Mouse (Mus musculus): ENCODE results near the gene Tmem97. TPM values are rescaled to one million over a fixed set of nuclear protein-coding genes. Genes with fewer than 3 reads are reported as not detected.

Tmem97 gene
- 1 to 10 TPM; 5.5 to 6.2 TPM for total RNA-seq (2023)

DNA sequence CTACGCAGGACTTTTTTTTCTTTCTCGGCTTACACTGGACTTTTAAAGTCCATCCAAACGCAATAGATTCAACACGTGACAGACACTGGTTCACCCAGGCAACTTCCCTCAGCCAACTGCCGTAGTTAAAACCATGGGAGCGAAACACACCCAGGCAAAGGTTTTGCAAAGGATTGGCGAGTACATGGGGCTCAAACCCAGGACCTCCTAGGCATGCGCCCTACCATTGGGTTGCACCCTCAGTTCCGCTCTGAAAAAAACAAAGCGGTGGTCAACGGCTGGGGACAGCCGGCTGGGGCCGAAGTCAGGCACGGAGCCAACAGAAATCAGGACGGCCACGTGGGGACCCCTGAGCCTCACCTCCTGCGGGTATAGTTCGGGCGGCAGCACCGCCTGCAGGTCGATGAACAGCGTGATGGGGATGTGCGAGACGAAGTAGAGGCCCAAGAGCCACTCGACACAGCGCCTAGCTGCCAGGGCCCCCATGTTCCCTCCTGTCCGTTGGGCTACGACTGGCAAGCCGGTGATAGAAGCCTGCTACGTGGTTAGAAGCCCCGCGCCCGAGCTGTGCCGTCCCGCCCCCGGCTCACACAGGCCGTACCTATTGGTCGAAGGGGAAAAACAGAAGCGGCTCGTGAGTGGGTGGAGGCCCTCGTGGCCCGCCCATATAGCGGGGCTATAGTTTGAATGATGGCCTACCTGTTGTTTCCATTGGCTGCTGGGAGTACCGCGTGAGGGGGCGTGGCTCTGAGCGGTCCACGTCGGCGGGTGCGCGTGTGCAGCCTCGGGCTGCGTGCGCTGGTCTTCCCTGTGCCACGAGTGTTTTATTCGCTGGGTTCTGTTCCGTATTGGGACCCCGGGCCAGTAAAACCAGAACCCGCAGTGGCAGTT lies at the start of gene Tmem97:
Gene Tmem97, minus strand, starts transcription at position 610 of the 891 bp plus-strand sequence.

GRCm38 (mm10) chr11:78536080-78536689 lies 14.4 kb downstream of the Tmem97 start, which contains the start of the genes Tnfaip1 and Ift20:
Gene Tnfaip1, minus strand, starts transcription at chr11:78536332.
Gene Ift20, plus strand, starts transcription at chr11:78536361.

GRCm38 (mm10) chr11:78512025-78512957 lies 38.3 kb downstream of the Tmem97 start, which contains the start of the genes Tmem199 and Poldip2:
Gene Tmem199, minus strand, starts transcription at chr11:78512172.
Gene Poldip2, plus strand, starts transcription at chr11:78512193.

GRCm38 (mm10) chr11:78502909-78503650 lies 47.5 kb downstream of the Tmem97 start, which contains the start of gene Sebox:
Gene Sebox, plus strand, starts transcription at chr11:78503447.

DNA sequence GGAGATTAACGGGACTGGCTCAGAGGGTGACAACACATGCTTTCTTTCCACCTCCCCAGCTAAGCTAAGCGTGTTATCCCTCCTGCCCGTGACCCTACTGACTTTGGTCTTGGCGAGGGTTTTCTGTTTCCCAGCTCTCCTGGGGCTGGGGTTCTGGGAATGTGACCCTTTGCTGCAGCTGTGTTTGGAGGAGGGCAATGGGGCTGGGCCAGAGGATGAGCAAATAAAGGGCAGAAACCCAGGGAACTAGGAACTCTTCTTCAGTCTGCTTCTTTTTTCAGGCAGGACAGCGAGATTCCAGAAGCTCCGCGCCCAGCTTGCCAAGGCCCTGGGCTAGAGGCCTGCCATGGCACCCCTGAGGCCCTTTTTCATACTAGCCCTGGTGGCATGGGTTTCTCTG lies 51.6 kb downstream of the Tmem97 start, which contains the start of gene Vtn:
Gene Vtn, plus strand, starts transcription at position 88 of the 400 bp plus-strand sequence.

DNA sequence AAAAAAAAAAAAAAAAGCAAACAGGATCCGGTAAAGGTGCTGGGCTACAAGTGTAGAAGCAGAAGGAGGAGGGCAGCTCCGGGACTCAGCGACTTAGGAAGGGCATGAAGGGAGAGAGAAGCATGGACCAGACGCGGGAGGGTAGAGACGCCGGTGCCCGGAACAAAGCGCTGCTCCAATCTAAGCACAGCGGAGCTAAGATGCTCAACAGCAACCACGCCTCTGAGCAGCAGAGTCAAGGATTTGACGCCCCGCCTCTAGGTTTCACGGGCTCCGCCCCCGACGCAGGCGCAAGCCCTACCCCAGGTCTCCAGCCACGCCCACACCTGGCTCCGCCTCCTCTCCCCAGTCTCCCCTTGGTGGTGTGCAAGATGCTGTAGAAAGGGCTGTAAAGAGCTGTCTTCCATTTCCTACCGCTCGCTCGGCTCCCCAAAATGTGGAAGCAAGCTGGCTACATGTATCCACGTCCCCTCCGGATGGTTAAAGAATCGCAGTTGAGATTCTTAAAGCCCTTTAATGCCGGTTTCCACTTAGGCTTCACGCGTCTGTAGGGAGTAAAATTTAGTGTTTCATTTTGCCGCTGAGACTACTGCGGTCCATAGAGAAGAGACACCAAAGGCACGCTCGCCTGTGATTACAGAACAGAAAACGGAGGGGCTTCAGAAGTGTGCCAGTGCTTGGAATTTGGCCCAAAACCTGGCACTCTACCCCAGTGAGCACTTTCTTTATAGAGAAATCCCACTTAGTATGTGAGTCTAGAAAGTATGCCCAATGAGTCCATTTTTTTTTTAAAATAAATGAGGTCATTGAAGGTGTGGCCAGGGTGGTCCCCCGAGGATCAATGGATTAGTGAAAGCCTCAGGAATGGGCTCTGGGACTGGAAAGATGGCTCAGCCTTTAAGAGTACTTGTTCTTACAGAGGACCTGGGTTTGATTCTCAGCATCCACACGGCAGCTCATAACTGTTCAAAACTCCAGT lies 52.7 kb downstream of the Tmem97 start, which contains the start of gene Sarm1:
Gene Sarm1, minus strand, starts transcription at position 211 of the 979 bp plus-strand sequence.

Other genes with a start within 250 kb of the Tmem97 start
- gene Spag5, start 249.2 kb downstream of the Tmem97 start, total RNA-seq (2023), result 1 to 10 TPM; 2.3 to 3.7 TPM
- 10 to 100 TPM; 45.7 to 48.3 TPM for gene Aldoc, start 227.8 kb downstream of the Tmem97 start, total RNA-seq (2023)
- 10 to 100 TPM; 58.7 to 61.3 TPM for gene Pigs, start 222.4 kb downstream of the Tmem97 start, total RNA-seq (2023)
- 10 to 100 TPM; 58.2 to 68.7 TPM for gene Unc119, start 207.3 kb downstream of the Tmem97 start, total RNA-seq (2023)
- gene Foxn1, start 164.2 kb downstream of the Tmem97 start, total RNA-seq (2023), result not detected
- not detected for gene Slc13a2, start 128.6 kb downstream of the Tmem97 start, total RNA-seq (2023)
- under 1 TPM in 1 of 2 experiments, not detected in 1; 0.90 TPM for gene Slc46a1, start 85.1 kb downstream of the Tmem97 start, total RNA-seq (2023)
- 1 to 10 TPM; 2.5 to 2.9 TPM for gene Sarm1, start 53.0 kb downstream of the Tmem97 start, total RNA-seq (2023)
- not detected for gene Vtn, start 51.7 kb downstream of the Tmem97 start, total RNA-seq (2023)
- not detected for gene Sebox, start 47.3 kb downstream of the Tmem97 start, total RNA-seq (2023)
- gene Tmem199, start 38.6 kb downstream of the Tmem97 start, total RNA-seq (2023), result 10 to 100 TPM; 37.6 to 40.0 TPM
- gene Poldip2, start 38.6 kb downstream of the Tmem97 start, total RNA-seq (2023), result 10 to 100 TPM; 41.5 to 53.0 TPM
- 10 to 100 TPM; 16.6 to 19.0 TPM for gene Tnfaip1, start 14.4 kb downstream of the Tmem97 start, total RNA-seq (2023)
- gene Ift20, start 14.4 kb downstream of the Tmem97 start, total RNA-seq (2023), result 10 to 100 TPM; 32.9 to 33.5 TPM
- 10 to 100 TPM; 24.4 to 25.4 TPM for gene Nlk, start 146.6 kb upstream of the Tmem97 start, total RNA-seq (2023)
- 10 to 100 TPM; 12.5 to 15.4 TPM for gene Ccnq, start 201.0 kb upstream of the Tmem97 start, total RNA-seq (2023)

Measured in B cell, adult 67 days (primary cell).